In genomic region chr7:89766678-89767508, GRCm38 (mm10) we compare ENCODE assay signal across 12 mouse cellular contexts.
DNase-seq lines count a peak whose midpoint lies in the region; ATAC-seq and TF ChIP-seq lines count a peak whose summit lies in the region.
"Had no signal": no experiment of that assay in that cellular context is flagged by ENCODE, and none has a peak within 500 bp of the region (broad histone marks: within the 10 kb centered on the region; RNA-seq: fewer than 3 reads in every experiment).

No protein-coding gene starts in this region.

- ATAC-seq in forebrain, embryonic 14.5 days, result peak; percentile 73
- peak; percentile 68 for ATAC-seq in hindbrain, postnatal 0 days
- peak; percentile 89 for ATAC-seq in neural tube, embryonic 12.5 days (ENCODE audit: low FRiP score, low read depth)
- ATAC-seq: intestine, embryonic 15.5 days had no signal

- H3K27me3 ChIP-seq in forebrain, embryonic 14.5 days (replicated peaks; ENCODE audit: control insufficient read depth, insufficient read depth, low read length), result no peaks in the 10 kb centered on the region
- no peaks in the 10 kb centered on the region for H3K27me3 ChIP-seq in hindbrain, postnatal 0 days (ENCODE audit: insufficient read depth, low read length)
- no peaks in the 10 kb centered on the region for H3K27me3 ChIP-seq in neural tube, embryonic 12.5 days (replicated peaks)
- H3K27me3 ChIP-seq: intestine, embryonic 15.5 days; limb, embryonic 15.5 days had no signal

- no peak overlapping the region for H3K27ac ChIP-seq in forebrain, embryonic 14.5 days (ENCODE audit: low read depth, low read length)
- H3K27ac ChIP-seq in hindbrain, postnatal 0 days, result no peak overlapping the region
- no peak overlapping the region for H3K27ac ChIP-seq in neural tube, embryonic 12.5 days
- H3K27ac ChIP-seq: intestine, embryonic 15.5 days; limb, embryonic 15.5 days; stomach, postnatal 0 days had no signal

- H3K4me1 ChIP-seq in forebrain, embryonic 14.5 days (ENCODE audit: control insufficient read depth, insufficient read depth, low read length), result peaks cover 9% of the 10 kb centered on the region
- H3K4me1 ChIP-seq in hindbrain, postnatal 0 days (ENCODE audit: insufficient read depth, low read length), result no peaks in the 10 kb centered on the region
- H3K4me1 ChIP-seq in neural tube, embryonic 12.5 days, result peaks cover 16% of the 10 kb centered on the region

- no peak for TF ChIP-seq CTCF in hindbrain, postnatal 0 days (IDR thresholded peaks at IDR 0.05; ENCODE audit: low read depth)

- H3K9me3 ChIP-seq in forebrain, embryonic 14.5 days (replicated peaks; ENCODE audit: control insufficient read depth, low read length), result no peaks in the 10 kb centered on the region
- H3K9me3 ChIP-seq in hindbrain, postnatal 0 days (ENCODE audit: low read length), result no peaks in the 10 kb centered on the region
- no peaks in the 10 kb centered on the region for H3K9me3 ChIP-seq in neural tube, embryonic 12.5 days
- H3K9me3 ChIP-seq: intestine, embryonic 15.5 days; limb, embryonic 15.5 days had no signal

- no peak overlapping the region for H3K4me2 ChIP-seq in forebrain, embryonic 14.5 days (ENCODE audit: low read length)
- H3K4me2 ChIP-seq in hindbrain, postnatal 0 days (ENCODE audit: low read depth, low read length), result no peak overlapping the region
- no peak overlapping the region for H3K4me2 ChIP-seq in neural tube, embryonic 12.5 days (replicated peaks)
- H3K4me2 ChIP-seq: intestine, embryonic 15.5 days; limb, embryonic 15.5 days had no signal

- no peaks in the 10 kb centered on the region for H3K36me3 ChIP-seq in forebrain, embryonic 14.5 days (ENCODE audit: control insufficient read depth, insufficient read depth, low read length)
- no peaks in the 10 kb centered on the region for H3K36me3 ChIP-seq in hindbrain, postnatal 0 days (ENCODE audit: insufficient read depth, low read length)
- H3K36me3 ChIP-seq in neural tube, embryonic 12.5 days, result no peaks in the 10 kb centered on the region
- H3K36me3 ChIP-seq: intestine, embryonic 15.5 days; limb, embryonic 15.5 days had no signal

- H3K9ac ChIP-seq in forebrain, embryonic 14.5 days (ENCODE audit: low read length), result no peak overlapping the region
- no peak overlapping the region for H3K9ac ChIP-seq in hindbrain, postnatal 0 days (replicated peaks; ENCODE audit: low read length)
- no peak overlapping the region for H3K9ac ChIP-seq in neural tube, embryonic 12.5 days
- H3K9ac ChIP-seq: intestine, embryonic 15.5 days; limb, embryonic 15.5 days had no signal

- WGBS in forebrain, embryonic 14.5 days, result 3% methylated on average over 5 of the region's 5 CpGs
- WGBS in hindbrain, postnatal 0 days, result 10% methylated on average over 5 of the region's 5 CpGs
- 22% methylated on average over 5 of the region's 5 CpGs for WGBS in neural tube, embryonic 12.5 days

- peak; percentile 23 for DNase-seq in embryo, embryonic 11.5 days (ENCODE audit: low read depth, low spot score)
- DNase-seq in forebrain, embryonic 14.5 days (ENCODE audit: low spot score), result peak; percentile 68
- peak; percentile 36 for DNase-seq in hindbrain, postnatal 0 days (ENCODE audit: low spot score)
- no peak for DNase-seq in urinary bladder, postnatal 36 days (ENCODE audit: low spot score in 2 of 2)
- DNase-seq in heart, adult 18-20 months, result no peak
- no peak for DNase-seq in urinary bladder, postnatal 10 days (ENCODE audit: low spot score)
- DNase-seq in thymus, postnatal 10 days (ENCODE audit: low spot score in 2 of 2), result no peak
- DNase-seq: kidney, postnatal 25 days had no signal

- H3K4me3 ChIP-seq in forebrain, embryonic 14.5 days (ENCODE audit: low read depth, low read length), result no peak overlapping the region
- H3K4me3 ChIP-seq in hindbrain, postnatal 0 days (ENCODE audit: low read length), result no peak overlapping the region
- H3K4me3 ChIP-seq in neural tube, embryonic 12.5 days, result no peak overlapping the region
- H3K4me3 ChIP-seq: intestine, embryonic 15.5 days; limb, embryonic 15.5 days had no signal

Comparison
In these comparisons a context has a peak if more than half of its experiments do, and no peak if none do; other contexts are left out.
1. DNase-seq: peak in embryo, embryonic 11.5 days (single experiment), forebrain, embryonic 14.5 days (single experiment) and hindbrain, postnatal 0 days (single experiment); none in urinary bladder, postnatal 36 days (0 of 2), heart, adult 18-20 months (0 of 2), urinary bladder, postnatal 10 days (single experiment) and thymus, postnatal 10 days (0 of 2).
2. Peak in every context shown above with its lines, with median percentiles within 50 percentile points of each other: ATAC-seq.